ENCODE assay signal across 17 mouse cellular contexts in genomic region chr5:146394563-146394962, GRCm38 (mm10).
"Had no signal": no experiment of that assay in that cellular context is flagged by ENCODE, and none has a peak within 500 bp of the region (broad histone marks: within the 10 kb centered on the region; RNA-seq: fewer than 3 reads in every experiment).

No protein-coding gene starts in this region.

- H3K36me3 ChIP-seq: kidney, embryonic 15.5 days; liver, embryonic 13.5 days; neural tube, embryonic 12.5 days; stomach, embryonic 15.5 days had no signal

- H3K4me2 ChIP-seq: kidney, embryonic 15.5 days; liver, embryonic 13.5 days; midbrain, embryonic 11.5 days; neural tube, embryonic 12.5 days; stomach, embryonic 15.5 days had no signal

- H3K4me1 ChIP-seq: kidney, embryonic 15.5 days; liver, embryonic 13.5 days; neural tube, embryonic 12.5 days; stomach, embryonic 15.5 days had no signal

- H3K4me3 ChIP-seq: kidney, embryonic 15.5 days; liver, embryonic 13.5 days; neural tube, embryonic 12.5 days; stomach, embryonic 15.5 days had no signal

- H3K9me3 ChIP-seq: liver, embryonic 13.5 days; stomach, embryonic 15.5 days had no signal

- DNase-seq: kidney, adult 8-10 months; kidney, postnatal 10 days; kidney, postnatal 36 days; layer of hippocampus, adult 9-11 months; liver, embryonic 13.5 days; lung, adult 2 months; lung, postnatal 14 days; lung, postnatal 4 days; midbrain, embryonic 14.5 days; retina, postnatal 1 day; right cerebral cortex, postnatal 25 days; spleen, adult 18-20 months; thymus, postnatal 25 days had no signal

- H3K9ac ChIP-seq: kidney, embryonic 15.5 days; liver, embryonic 13.5 days; neural tube, embryonic 12.5 days; stomach, embryonic 15.5 days had no signal

- H3K27me3 ChIP-seq: kidney, embryonic 15.5 days; liver, embryonic 13.5 days; neural tube, embryonic 12.5 days; stomach, embryonic 15.5 days had no signal

- H3K27ac ChIP-seq: kidney, embryonic 15.5 days; liver, embryonic 13.5 days; neural tube, embryonic 12.5 days; stomach, embryonic 15.5 days had no signal
